Mouse (Mus musculus): Measurements from ENCODE around the gene Acer3. TPM values are rescaled to one million over a fixed set of nuclear protein-coding genes. Genes with fewer than 3 reads are reported as not detected.
"Not testable (repeated sequence)": the region's sequence is repeated elsewhere in the genome, so short reads cannot be mapped to it uniquely, and the experiment has no call there.

The Acer3 gene
- polyA plus RNA-seq, 1 experiment from 2014 or later = 16.2 TPM

- 0 out of 2 replicates have a peak, but pooled peaks have one; percentile 35 for ATAC-seq (replicated peaks; ENCODE audit: insufficient number of reproducible peaks, insufficient read depth, low FRiP score, low read depth)
- Histone ChIP-seq H3K36me3 (no peaks in the 10 kb centered on the region), H3K9me3 (replicated peaks) (no peaks in the 10 kb centered on the region), H3K27me3 (peaks cover 57% of the 10 kb centered on the region), H3K9ac (no peak overlapping the region), H3K4me1 (replicated peaks) (peaks cover 14% of the 10 kb centered on the region), H3K4me3 (peak overlapping the region; percentile 48), H3K27ac (no peak overlapping the region), H3K4me2 (peak overlapping the region; percentile 74)
- WGBS = 7% methylated on average over 36 of the region's 36 CpGs
Observed at GRCm38 (mm10) chr7:98193515-98194025, 127.4 kb downstream of the Acer3 start.

- no peak overlapping the region for H3K27ac ChIP-seq
- H3K27me3 ChIP-seq = peaks cover 57% of the 10 kb centered on the region
- 62% methylated on average over 17 of the region's 17 CpGs for WGBS
- ATAC-seq (replicated peaks; ENCODE audit: insufficient number of reproducible peaks, insufficient read depth, low FRiP score, low read depth) = no peak
- H3K4me1 ChIP-seq (replicated peaks) = peaks cover 14% of the 10 kb centered on the region
- no peak overlapping the region for H3K9ac ChIP-seq
- H3K4me3 ChIP-seq = no peak overlapping the region
- no peaks in the 10 kb centered on the region for H3K36me3 ChIP-seq
- no peak overlapping the region for H3K4me2 ChIP-seq
- H3K9me3 ChIP-seq (replicated peaks) = no peaks in the 10 kb centered on the region
Observed at GRCm38 (mm10) chr7:98191571-98192250, 129.3 kb downstream of the Acer3 start.

GRCm38 (mm10) chr7:98190578-98190977 is 130.4 kb downstream of the Acer3 start:
- H3K27me3 ChIP-seq = peaks cover 46% of the 10 kb centered on the region
- no peak overlapping the region for H3K4me2 ChIP-seq
- ATAC-seq (replicated peaks; ENCODE audit: insufficient number of reproducible peaks, insufficient read depth, low FRiP score, low read depth) = no peak
- no peak overlapping the region for H3K9ac ChIP-seq
- peaks cover 14% of the 10 kb centered on the region for H3K4me1 ChIP-seq (replicated peaks)
- H3K4me3 ChIP-seq = no peak overlapping the region
- H3K27ac ChIP-seq = no peak overlapping the region
- H3K36me3 ChIP-seq = no peaks in the 10 kb centered on the region
- no peaks in the 10 kb centered on the region for H3K9me3 ChIP-seq (replicated peaks)
- WGBS = 82% methylated on average over 1 of the region's 1 CpGs

GRCm38 (mm10) chr7:98189745-98190144 is 131.3 kb downstream of the Acer3 start:
- ATAC-seq (replicated peaks; ENCODE audit: insufficient number of reproducible peaks, insufficient read depth, low FRiP score, low read depth) = no peak
- H3K4me3 ChIP-seq = no peak overlapping the region
- H3K4me1 ChIP-seq (replicated peaks) = peaks cover 14% of the 10 kb centered on the region
- peaks cover 37% of the 10 kb centered on the region for H3K27me3 ChIP-seq
- H3K4me2 ChIP-seq = no peak overlapping the region
- no peaks in the 10 kb centered on the region for H3K36me3 ChIP-seq
- H3K27ac ChIP-seq = no peak overlapping the region
- 18% methylated on average over 3 of the region's 3 CpGs for WGBS
- H3K9me3 ChIP-seq (replicated peaks) = no peaks in the 10 kb centered on the region
- H3K9ac ChIP-seq = no peak overlapping the region

GRCm38 (mm10) chr7:98188680-98189079 is 132.3 kb downstream of the Acer3 start:
- Histone ChIP-seq H3K4me3 (no peak overlapping the region), H3K9ac (no peak overlapping the region), H3K9me3 (replicated peaks) (no peaks in the 10 kb centered on the region), H3K4me1 (replicated peaks) (peaks cover 5% of the 10 kb centered on the region), H3K27me3 (peaks cover 27% of the 10 kb centered on the region), H3K4me2 (no peak overlapping the region), H3K27ac (no peak overlapping the region), H3K36me3 (no peaks in the 10 kb centered on the region)
- ATAC-seq (replicated peaks; ENCODE audit: insufficient number of reproducible peaks, insufficient read depth, low FRiP score, low read depth) = no peak
- 81% methylated on average over 2 of the region's 2 CpGs for WGBS

- Histone ChIP-seq H3K9ac (no peak overlapping the region), H3K4me2 (no peak overlapping the region), H3K9me3 (replicated peaks) (no peaks in the 10 kb centered on the region), H3K27me3 (peaks cover 22% of the 10 kb centered on the region), H3K36me3 (no peaks in the 10 kb centered on the region), H3K4me1 (replicated peaks) (peaks cover under 1% of the 10 kb centered on the region), H3K4me3 (no peak overlapping the region), H3K27ac (no peak overlapping the region)
- no peak for ATAC-seq (replicated peaks; ENCODE audit: insufficient number of reproducible peaks, insufficient read depth, low FRiP score, low read depth)
- WGBS = 92% methylated on average over 2 of the region's 2 CpGs
Observed at GRCm38 (mm10) chr7:98188238-98188637, 132.8 kb downstream of the Acer3 start.

- 73% methylated on average over 3 of the region's 3 CpGs for WGBS
- not testable (repeated sequence) for H3K4me2 ChIP-seq; ATAC-seq (replicated peaks; ENCODE audit: insufficient number of reproducible peaks, insufficient read depth, low FRiP score, low read depth); H3K36me3 ChIP-seq; H3K4me3 ChIP-seq; H3K9me3 ChIP-seq (replicated peaks); H3K4me1 ChIP-seq (replicated peaks); H3K9ac ChIP-seq; H3K27ac ChIP-seq
- H3K27me3 ChIP-seq = peaks cover 13% of the 10 kb centered on the region
Observed at GRCm38 (mm10) chr7:98187332-98187731, 133.7 kb downstream of the Acer3 start.

GRCm38 (mm10) chr7:98186637-98187036 is 134.4 kb downstream of the Acer3 start:
- Histone ChIP-seq H3K27ac (no peak overlapping the region), H3K4me2 (no peak overlapping the region), H3K4me3 (no peak overlapping the region), H3K4me1 (replicated peaks) (no peaks in the 10 kb centered on the region; the same call in 1 of the 2 replicates), H3K27me3 (peaks cover 6% of the 10 kb centered on the region), H3K36me3 (no peaks in the 10 kb centered on the region), H3K9me3 (replicated peaks) (no peaks in the 10 kb centered on the region), H3K9ac (no peak overlapping the region)
- 75% methylated on average over 8 of the region's 8 CpGs for WGBS
- ATAC-seq (replicated peaks; ENCODE audit: insufficient number of reproducible peaks, insufficient read depth, low FRiP score, low read depth) = no peak

- Histone ChIP-seq H3K27me3 (no peaks in the 10 kb centered on the region), H3K9me3 (replicated peaks) (no peaks in the 10 kb centered on the region), H3K4me2 (no peak overlapping the region), H3K4me1 (replicated peaks) (no peaks in the 10 kb centered on the region; the same call in 1 of the 2 replicates), H3K9ac (no peak overlapping the region), H3K27ac (no peak overlapping the region), H3K36me3 (no peaks in the 10 kb centered on the region), H3K4me3 (no peak overlapping the region)
- no peak for ATAC-seq (replicated peaks; ENCODE audit: insufficient number of reproducible peaks, insufficient read depth, low FRiP score, low read depth)
- 76% methylated on average over 6 of the region's 6 CpGs for WGBS
Observed at GRCm38 (mm10) chr7:98185326-98185725, 135.7 kb downstream of the Acer3 start.

- Histone ChIP-seq H3K27ac (peak overlapping the region; percentile 31; the same call in 1 of the 2 replicates), H3K4me3 (peak overlapping the region; percentile 67), H3K4me2 (peak overlapping the region; percentile 73), H3K9me3 (replicated peaks) (no peaks in the 10 kb centered on the region), H3K9ac (peak overlapping the region; percentile 51; the same call in 1 of the 2 replicates), H3K27me3 (no peaks in the 10 kb centered on the region), H3K36me3 (no peaks in the 10 kb centered on the region), H3K4me1 (replicated peaks) (peaks cover 12% of the 10 kb centered on the region)
- ATAC-seq (replicated peaks; ENCODE audit: insufficient number of reproducible peaks, insufficient read depth, low FRiP score, low read depth) = peak; percentile 8; the same call in 1 of the 2 replicates
- 91% methylated on average over 5 of the region's 5 CpGs for WGBS
Observed at GRCm38 (mm10) chr7:98178560-98179231, 142.3 kb downstream of the Acer3 start.

- Histone ChIP-seq H3K4me2 (peak within 1 kb of the TSS; percentile 73), H3K4me3 (peak within 1 kb of the TSS; percentile 67), H3K9ac (peak within 1 kb of the TSS; percentile 51), H3K27ac (peak within 1 kb of the TSS; percentile 31; the same call in 1 of the 2 replicates), H3K36me3 (no peaks in the 10 kb centered on the region), H3K9me3 (replicated peaks) (no peaks in the 10 kb centered on the region), H3K27me3 (no peaks in the 10 kb centered on the region), H3K4me1 (replicated peaks) (peaks cover 12% of the 10 kb centered on the region)
- 3% methylated on average over 43 of the region's 44 CpGs for WGBS
- peak; percentile 81 for ATAC-seq (replicated peaks; ENCODE audit: insufficient number of reproducible peaks, insufficient read depth, low FRiP score, low read depth)
Observed at GRCm38 (mm10) chr7:98177929-98178559, 143.0 kb downstream of the Acer3 start, which contains the start of gene Capn5. TSS of gene Capn5 (minus strand) at chr7:98178274.

Measured in heart, embryonic 15.5 days (tissue).